Mouse (Mus musculus): Measurements from ENCODE around the gene Kcnj10. TPM values are rescaled to one million over a fixed set of nuclear protein-coding genes. Genes with fewer than 3 reads are reported as not detected.
A peak's percentile ranks its signal among the peaks of the same experiment; 100 is the strongest.

The Kcnj10 gene
- polyA plus RNA-seq, 1 experiment from 2014 or later: 3.5 TPM

- Histone ChIP-seq H3K27ac (ENCODE audit: low read depth, low read length) (peak overlapping the region; percentile 11; the same call in 1 of the 2 replicates), H3K4me1 (ENCODE audit: control insufficient read depth, insufficient read depth, low read depth, low read length) (no peaks in the 10 kb centered on the region; the same call in 1 of the 2 replicates), H3K4me3 (ENCODE audit: low read length) (no peak overlapping the region), H3K36me3 (ENCODE audit: control insufficient read depth, insufficient read depth, low read length) (no peaks in the 10 kb centered on the region), H3K4me2 (ENCODE audit: low read length) (no peak overlapping the region), H3K9me3 (ENCODE audit: control insufficient read depth, low read length) (no peaks in the 10 kb centered on the region), H3K27me3 (replicated peaks; ENCODE audit: control insufficient read depth, insufficient read depth, low read length) (no peaks in the 10 kb centered on the region), H3K9ac (ENCODE audit: low read depth, low read length) (no peak overlapping the region)
- peak; percentile 29; the same call in 1 of the 2 replicates for ATAC-seq
- 23% methylated on average over 12 of the region's 12 CpGs for WGBS
Observed at GRCm38 (mm10) chr1:172301180-172301579, 39.8 kb upstream of the Kcnj10 start.

- ATAC-seq: no peak
- 63% methylated on average over 3 of the region's 3 CpGs for WGBS
- Histone ChIP-seq H3K4me3 (ENCODE audit: low read length) (no peak overlapping the region), H3K9me3 (ENCODE audit: control insufficient read depth, low read length) (no peaks in the 10 kb centered on the region), H3K9ac (ENCODE audit: low read depth, low read length) (no peak overlapping the region), H3K27ac (ENCODE audit: low read depth, low read length) (no peak overlapping the region), H3K4me1 (ENCODE audit: control insufficient read depth, insufficient read depth, low read depth, low read length) (peaks cover 2% of the 10 kb centered on the region; the same call in 1 of the 2 replicates), H3K4me2 (ENCODE audit: low read length) (no peak overlapping the region), H3K27me3 (replicated peaks; ENCODE audit: control insufficient read depth, insufficient read depth, low read length) (no peaks in the 10 kb centered on the region), H3K36me3 (ENCODE audit: control insufficient read depth, insufficient read depth, low read length) (no peaks in the 10 kb centered on the region)
Observed at GRCm38 (mm10) chr1:172302311-172302710, 38.7 kb upstream of the Kcnj10 start.

- Histone ChIP-seq H3K4me3 (ENCODE audit: low read length) (no peak overlapping the region), H3K4me1 (ENCODE audit: control insufficient read depth, insufficient read depth, low read depth, low read length) (peaks cover 2% of the 10 kb centered on the region; the same call in 1 of the 2 replicates), H3K27ac (ENCODE audit: low read depth, low read length) (no peak overlapping the region), H3K4me2 (ENCODE audit: low read length) (no peak overlapping the region), H3K9ac (ENCODE audit: low read depth, low read length) (no peak overlapping the region), H3K36me3 (ENCODE audit: control insufficient read depth, insufficient read depth, low read length) (no peaks in the 10 kb centered on the region), H3K27me3 (replicated peaks; ENCODE audit: control insufficient read depth, insufficient read depth, low read length) (no peaks in the 10 kb centered on the region), H3K9me3 (ENCODE audit: control insufficient read depth, low read length) (no peaks in the 10 kb centered on the region)
- WGBS: 17% methylated on average over 6 of the region's 6 CpGs
- no peak for ATAC-seq
Observed at GRCm38 (mm10) chr1:172302851-172303250, 38.2 kb upstream of the Kcnj10 start.

- no peak overlapping the region for H3K4me3 ChIP-seq (ENCODE audit: low read length)
- no peaks in the 10 kb centered on the region for H3K9me3 ChIP-seq (ENCODE audit: control insufficient read depth, low read length)
- no peak for ATAC-seq
- no peaks in the 10 kb centered on the region for H3K27me3 ChIP-seq (replicated peaks; ENCODE audit: control insufficient read depth, insufficient read depth, low read length)
- H3K9ac ChIP-seq (ENCODE audit: low read depth, low read length): no peak overlapping the region
- no peaks in the 10 kb centered on the region for H3K36me3 ChIP-seq (ENCODE audit: control insufficient read depth, insufficient read depth, low read length)
- H3K27ac ChIP-seq (ENCODE audit: low read depth, low read length): no peak overlapping the region
- peaks cover 5% of the 10 kb centered on the region for H3K4me1 ChIP-seq (ENCODE audit: control insufficient read depth, insufficient read depth, low read depth, low read length)
- H3K4me2 ChIP-seq (ENCODE audit: low read length): no peak overlapping the region
- WGBS: 81% methylated on average over 6 of the region's 6 CpGs
Observed at GRCm38 (mm10) chr1:172304443-172304842, 36.6 kb upstream of the Kcnj10 start.

GRCm38 (mm10) chr1:172305153-172305552, 35.9 kb upstream of the Kcnj10 start:
- H3K4me3 ChIP-seq (ENCODE audit: low read length): no peak overlapping the region
- no peak overlapping the region for H3K4me2 ChIP-seq (ENCODE audit: low read length)
- 88% methylated on average over 2 of the region's 2 CpGs for WGBS
- H3K36me3 ChIP-seq (ENCODE audit: control insufficient read depth, insufficient read depth, low read length): no peaks in the 10 kb centered on the region
- H3K27me3 ChIP-seq (replicated peaks; ENCODE audit: control insufficient read depth, insufficient read depth, low read length): no peaks in the 10 kb centered on the region
- H3K27ac ChIP-seq (ENCODE audit: low read depth, low read length): no peak overlapping the region
- ATAC-seq: no peak
- no peaks in the 10 kb centered on the region for H3K9me3 ChIP-seq (ENCODE audit: control insufficient read depth, low read length)
- peaks cover 9% of the 10 kb centered on the region for H3K4me1 ChIP-seq (ENCODE audit: control insufficient read depth, insufficient read depth, low read depth, low read length)
- no peak overlapping the region for H3K9ac ChIP-seq (ENCODE audit: low read depth, low read length)

- no peak overlapping the region for H3K27ac ChIP-seq (ENCODE audit: low read depth, low read length)
- H3K27me3 ChIP-seq (replicated peaks; ENCODE audit: control insufficient read depth, insufficient read depth, low read length): no peaks in the 10 kb centered on the region
- no peak overlapping the region for H3K4me3 ChIP-seq (ENCODE audit: low read length)
- H3K9ac ChIP-seq (ENCODE audit: low read depth, low read length): no peak overlapping the region
- peaks cover 9% of the 10 kb centered on the region for H3K4me1 ChIP-seq (ENCODE audit: control insufficient read depth, insufficient read depth, low read depth, low read length)
- H3K36me3 ChIP-seq (ENCODE audit: control insufficient read depth, insufficient read depth, low read length): no peaks in the 10 kb centered on the region
- no peaks in the 10 kb centered on the region for H3K9me3 ChIP-seq (ENCODE audit: control insufficient read depth, low read length)
- H3K4me2 ChIP-seq (ENCODE audit: low read length): no peak overlapping the region
- 79% methylated on average over 3 of the region's 3 CpGs for WGBS
- no peak for ATAC-seq
Observed at GRCm38 (mm10) chr1:172305635-172306034, 35.4 kb upstream of the Kcnj10 start.

- no peaks in the 10 kb centered on the region for H3K9me3 ChIP-seq (ENCODE audit: control insufficient read depth, low read length)
- no peak overlapping the region for H3K27ac ChIP-seq (ENCODE audit: low read depth, low read length)
- no peaks in the 10 kb centered on the region for H3K36me3 ChIP-seq (ENCODE audit: control insufficient read depth, insufficient read depth, low read length)
- H3K4me3 ChIP-seq (ENCODE audit: low read length): no peak overlapping the region
- no peaks in the 10 kb centered on the region for H3K27me3 ChIP-seq (replicated peaks; ENCODE audit: control insufficient read depth, insufficient read depth, low read length)
- peaks cover 11% of the 10 kb centered on the region for H3K4me1 ChIP-seq (ENCODE audit: control insufficient read depth, insufficient read depth, low read depth, low read length)
- no peak for ATAC-seq
- 84% methylated on average over 4 of the region's 4 CpGs for WGBS
- no peak overlapping the region for H3K9ac ChIP-seq (ENCODE audit: low read depth, low read length)
- no peak overlapping the region for H3K4me2 ChIP-seq (ENCODE audit: low read length)
Observed at GRCm38 (mm10) chr1:172306196-172306595, 34.8 kb upstream of the Kcnj10 start.

GRCm38 (mm10) chr1:172306885-172307284, 34.1 kb upstream of the Kcnj10 start:
- Histone ChIP-seq H3K36me3 (ENCODE audit: control insufficient read depth, insufficient read depth, low read length) (no peaks in the 10 kb centered on the region), H3K4me1 (ENCODE audit: control insufficient read depth, insufficient read depth, low read depth, low read length) (peaks cover 15% of the 10 kb centered on the region), H3K9me3 (ENCODE audit: control insufficient read depth, low read length) (no peaks in the 10 kb centered on the region), H3K27me3 (replicated peaks; ENCODE audit: control insufficient read depth, insufficient read depth, low read length) (no peaks in the 10 kb centered on the region), H3K4me2 (ENCODE audit: low read length) (no peak overlapping the region), H3K4me3 (ENCODE audit: low read length) (no peak overlapping the region), H3K27ac (ENCODE audit: low read depth, low read length) (peak overlapping the region; percentile 4; the same call in 1 of the 2 replicates), H3K9ac (ENCODE audit: low read depth, low read length) (no peak overlapping the region)
- ATAC-seq: no peak
- 60% methylated on average over 6 of the region's 6 CpGs for WGBS

GRCm38 (mm10) chr1:172307936-172308335, 33.1 kb upstream of the Kcnj10 start:
- H3K4me1 ChIP-seq (ENCODE audit: control insufficient read depth, insufficient read depth, low read depth, low read length): peaks cover 22% of the 10 kb centered on the region
- H3K4me2 ChIP-seq (ENCODE audit: low read length): no peak overlapping the region
- H3K9ac ChIP-seq (ENCODE audit: low read depth, low read length): no peak overlapping the region
- H3K9me3 ChIP-seq (ENCODE audit: control insufficient read depth, low read length): no peaks in the 10 kb centered on the region
- ATAC-seq: no peak
- H3K4me3 ChIP-seq (ENCODE audit: low read length): no peak overlapping the region
- H3K27ac ChIP-seq (ENCODE audit: low read depth, low read length): peak overlapping the region; percentile 64
- H3K36me3 ChIP-seq (ENCODE audit: control insufficient read depth, insufficient read depth, low read length): no peaks in the 10 kb centered on the region
- no peaks in the 10 kb centered on the region for H3K27me3 ChIP-seq (replicated peaks; ENCODE audit: control insufficient read depth, insufficient read depth, low read length)
- WGBS: 57% methylated on average over 10 of the region's 10 CpGs

- H3K27ac ChIP-seq (ENCODE audit: low read depth, low read length): peak overlapping the region; percentile 64
Observed at GRCm38 (mm10) chr1:172308409-172308808, 32.6 kb upstream of the Kcnj10 start.

More at GRCm38 (mm10) chr1:172308409-172308808, 32.6 kb upstream of the Kcnj10 start:
- H3K4me1 ChIP-seq (ENCODE audit: control insufficient read depth, insufficient read depth, low read depth, low read length): peaks cover 25% of the 10 kb centered on the region
- no peaks in the 10 kb centered on the region for H3K36me3 ChIP-seq (ENCODE audit: control insufficient read depth, insufficient read depth, low read length)
- H3K9ac ChIP-seq (ENCODE audit: low read depth, low read length): no peak overlapping the region
- H3K4me3 ChIP-seq (ENCODE audit: low read length): no peak overlapping the region
- H3K27me3 ChIP-seq (replicated peaks; ENCODE audit: control insufficient read depth, insufficient read depth, low read length): no peaks in the 10 kb centered on the region
- peak; percentile 10 for ATAC-seq
- WGBS: 60% methylated on average over 1 of the region's 1 CpGs
- no peak overlapping the region for H3K4me2 ChIP-seq (ENCODE audit: low read length)
- no peaks in the 10 kb centered on the region for H3K9me3 ChIP-seq (ENCODE audit: control insufficient read depth, low read length)
